Mouse (Mus musculus): ENCODE data around the gene Chadl.
"Not testable (repeated sequence)": the region's sequence is repeated elsewhere in the genome, so short reads cannot be mapped to it uniquely, and the experiment has no call there.

- TF ChIP-seq GATA1, TAL1 (IDR thresholded peaks at IDR 0.05; ENCODE audit: low read length): not testable (repeated sequence)
Observed at GRCm38 (mm10) chr15:81701350-81701749, 4.3 kb upstream of the Chadl start.

All from erythroblast, embryonic 14.5 days (primary cell).